Mouse (Mus musculus): ENCODE data around the gene Sh3d21.
"Not testable (repeated sequence)": the region's sequence is repeated elsewhere in the genome, so short reads cannot be mapped to it uniquely, and the experiment has no call there.

Sh3d21 gene

DNA sequence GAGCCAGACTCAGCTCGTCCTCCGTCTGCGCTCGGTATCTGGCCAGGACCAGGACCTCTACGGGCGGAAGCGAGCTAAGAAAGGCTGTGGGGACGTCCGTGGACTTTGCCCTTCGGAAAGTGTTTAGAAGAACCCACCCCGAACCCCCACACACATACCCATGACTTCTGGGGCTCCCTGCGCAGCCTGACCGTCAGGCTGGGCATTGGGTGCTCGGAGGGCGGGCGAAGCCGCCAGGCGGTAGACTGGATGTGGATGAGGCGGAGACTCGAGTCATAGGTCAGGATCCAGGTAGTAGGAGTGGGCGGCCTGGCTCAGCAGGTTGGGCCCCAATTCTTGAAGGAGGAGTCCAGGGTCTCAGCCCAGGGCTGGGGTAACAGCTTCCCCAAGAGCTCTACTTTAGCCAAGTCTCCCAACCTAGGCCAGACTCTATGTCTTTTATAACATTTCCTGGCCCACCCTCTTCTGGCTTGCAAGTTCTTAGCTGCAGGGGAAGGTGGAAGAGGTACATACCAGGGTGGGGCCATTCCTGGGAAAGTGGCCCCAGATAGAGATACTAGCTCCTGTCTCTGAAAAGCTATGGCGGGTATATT, at the start of gene Sh3d21:
Gene Sh3d21 (minus strand): TSS at position 425 of the 593 bp plus-strand sequence.
- no peak for DNase-seq (ENCODE audit: low read depth, low spot score)

- no peak for DNase-seq (ENCODE audit: low read depth, low spot score)
Measured at GRCm38 (mm10) chr4:126207081-126207480, 43.8 kb upstream of the Sh3d21 start.

DNA sequence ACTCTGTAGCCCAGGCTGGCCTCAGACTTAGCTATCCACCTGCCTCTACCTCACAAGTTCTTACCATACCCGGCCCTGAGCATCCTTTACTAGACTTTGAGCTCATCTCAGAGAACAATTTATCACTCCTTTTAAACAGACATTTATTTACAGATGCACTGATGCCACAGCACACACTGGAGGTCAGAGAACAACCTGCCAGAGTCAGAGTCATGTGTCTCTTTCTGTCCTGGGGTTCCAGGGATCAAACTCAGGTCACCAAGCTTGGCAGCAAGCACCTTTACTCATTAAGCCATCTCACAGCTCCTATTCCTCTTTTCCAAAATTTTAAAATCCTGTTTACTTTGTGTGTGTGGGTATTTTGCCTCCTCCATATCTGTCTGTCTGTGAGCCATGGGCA, 42.1 kb upstream of the Sh3d21 start:
- DNase-seq (ENCODE audit: low read depth, low spot score): no peak

GRCm38 (mm10) chr4:126204661-126205230, 41.5 kb upstream of the Sh3d21 start:
- no peak for DNase-seq (ENCODE audit: low read depth, low spot score)

- no peak for DNase-seq (ENCODE audit: low read depth, low spot score)
Measured at GRCm38 (mm10) chr4:126204016-126204415, 40.7 kb upstream of the Sh3d21 start.

DNA sequence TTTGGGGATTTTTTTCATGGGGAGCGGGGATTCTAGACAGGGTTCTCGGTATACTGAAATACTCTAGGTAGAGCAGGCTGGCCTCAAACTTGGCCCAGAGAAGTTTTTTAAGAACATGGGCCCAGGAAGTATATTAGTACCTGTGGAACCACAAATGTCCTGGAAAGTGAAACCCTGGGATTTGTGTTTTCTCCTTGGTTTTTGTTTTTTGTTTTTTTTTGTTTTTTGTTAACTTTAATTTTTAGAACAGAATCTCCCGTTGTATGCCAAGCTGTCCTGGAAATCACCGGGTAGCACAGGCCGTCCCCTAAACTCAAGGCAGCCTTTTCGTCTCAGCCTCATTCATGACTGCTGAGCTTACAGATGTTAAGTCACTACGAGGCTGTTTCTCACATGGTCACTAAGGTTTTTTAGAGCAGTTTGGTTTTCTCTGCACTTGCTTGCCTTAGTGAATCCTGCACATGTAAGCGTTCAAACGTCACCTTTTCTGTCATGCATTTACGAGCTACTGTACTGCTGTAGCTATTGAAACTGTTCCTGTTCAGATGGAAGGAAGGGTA, 40.1 kb upstream of the Sh3d21 start:
- no peak for DNase-seq (ENCODE audit: low read depth, low spot score)

DNA sequence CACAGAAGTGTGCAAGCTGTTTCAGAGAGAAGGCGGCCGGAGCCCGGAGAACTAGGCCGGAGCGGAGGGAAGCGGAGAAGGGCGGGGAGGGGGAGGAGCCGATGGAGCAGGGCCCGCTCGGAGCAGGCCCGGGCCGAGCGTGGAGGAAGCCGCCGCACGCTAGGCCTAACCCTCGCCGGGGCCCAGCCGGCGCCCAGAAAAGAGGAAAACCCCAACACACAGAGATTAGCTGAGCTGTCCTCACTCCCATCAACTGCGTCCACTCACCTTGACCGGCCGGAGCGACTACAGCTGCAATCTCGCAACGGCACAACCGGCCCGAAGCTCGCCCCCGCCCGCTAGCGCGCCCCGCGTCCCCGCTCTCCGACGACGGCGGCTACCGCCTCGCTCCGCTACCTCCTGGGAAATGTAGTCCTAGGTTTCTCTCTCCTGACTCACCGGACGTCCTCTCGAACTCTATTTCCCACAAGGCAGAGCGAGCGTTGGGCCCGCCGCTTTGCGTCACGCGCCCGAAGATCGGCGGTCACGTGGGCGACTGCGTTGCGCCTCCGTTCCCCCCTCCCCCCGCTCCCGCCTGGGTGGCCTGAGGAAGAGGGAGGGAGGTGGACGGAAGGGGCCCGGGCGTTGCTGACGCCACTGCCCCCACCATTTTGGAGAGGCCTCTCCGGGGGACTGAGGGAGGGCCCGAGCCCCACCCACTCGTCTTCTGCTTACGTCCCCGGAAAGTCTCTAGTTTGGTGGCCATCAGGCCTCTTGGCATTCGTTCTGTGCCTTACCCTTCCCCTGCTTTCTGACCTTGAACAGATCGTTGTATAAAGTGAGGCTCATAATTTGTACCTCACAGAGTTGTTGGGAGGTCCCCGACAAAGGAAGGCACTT, 39.3 kb upstream of the Sh3d21 start, which contains the start of gene Thrap3:
Gene Thrap3 (minus strand): TSS at position 458 of the 879 bp plus-strand sequence.
- DNase-seq (ENCODE audit: low read depth, low spot score): peak; percentile 97

- no peak for DNase-seq (ENCODE audit: low read depth, low spot score)
Measured at GRCm38 (mm10) chr4:126201514-126202302, 38.4 kb upstream of the Sh3d21 start.

- DNase-seq (ENCODE audit: low read depth, low spot score): no peak
Measured at GRCm38 (mm10) chr4:126200656-126201055, 37.4 kb upstream of the Sh3d21 start.

DNA sequence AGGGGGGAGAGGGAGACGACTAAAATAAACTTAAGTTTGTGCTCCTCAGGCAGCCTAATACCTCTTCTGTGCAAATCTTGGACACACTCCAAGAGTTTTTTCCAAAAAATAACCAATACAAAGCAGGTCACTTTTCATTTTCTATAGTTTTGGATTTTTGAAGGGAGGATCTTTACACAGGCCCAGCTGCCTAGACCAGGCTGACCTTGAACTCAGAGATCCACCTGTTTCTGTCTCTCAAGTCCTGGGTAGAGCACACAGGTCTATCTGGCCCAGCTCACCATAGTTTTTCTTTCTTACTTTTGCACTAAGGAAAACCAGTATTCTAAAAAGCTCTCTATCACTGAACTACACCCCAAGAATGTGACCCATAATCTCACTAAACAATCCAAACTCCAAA, 36.7 kb upstream of the Sh3d21 start:
- no peak for DNase-seq (ENCODE audit: low read depth, low spot score)

DNA sequence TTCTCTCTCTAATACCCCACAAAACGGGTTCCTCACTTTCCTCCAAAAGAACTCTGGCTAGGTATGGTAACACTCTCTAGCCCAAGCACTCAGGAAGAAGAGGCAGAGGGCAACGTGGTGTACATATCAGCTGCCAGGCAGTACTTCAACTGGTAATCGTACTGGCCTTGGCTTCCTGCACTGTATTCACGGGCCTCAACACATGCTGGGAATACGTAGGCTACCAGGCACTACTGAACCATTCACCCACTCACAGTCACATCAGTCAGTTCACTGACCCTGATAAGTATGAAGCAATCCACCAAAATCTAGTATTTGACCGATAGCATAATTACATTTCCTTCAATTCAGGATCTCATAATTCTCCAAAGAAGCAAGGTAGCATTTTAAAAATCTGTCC, 36.3 kb upstream of the Sh3d21 start:
- no peak for DNase-seq (ENCODE audit: low read depth, low spot score)

DNA sequence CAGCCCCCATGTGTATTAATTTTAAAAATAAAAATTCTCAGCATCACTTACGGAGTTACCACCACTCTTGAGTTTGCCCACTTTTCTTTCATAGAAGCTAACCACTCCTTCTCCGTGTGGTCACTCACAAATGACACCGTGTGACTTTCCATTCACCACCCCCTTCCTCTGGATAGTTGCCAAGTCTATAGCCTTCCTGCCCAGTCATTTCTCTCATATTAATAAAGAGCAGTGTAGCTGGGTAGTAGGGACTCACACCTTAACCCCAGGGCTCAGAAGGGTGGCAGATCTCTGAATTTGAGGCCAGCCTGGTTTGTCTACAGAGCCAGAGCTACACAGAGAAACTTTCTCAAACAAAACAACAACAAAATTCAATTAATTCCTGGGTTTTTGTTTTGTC, 34.2 kb upstream of the Sh3d21 start:
- no peak for DNase-seq (ENCODE audit: low read depth, low spot score)

DNA sequence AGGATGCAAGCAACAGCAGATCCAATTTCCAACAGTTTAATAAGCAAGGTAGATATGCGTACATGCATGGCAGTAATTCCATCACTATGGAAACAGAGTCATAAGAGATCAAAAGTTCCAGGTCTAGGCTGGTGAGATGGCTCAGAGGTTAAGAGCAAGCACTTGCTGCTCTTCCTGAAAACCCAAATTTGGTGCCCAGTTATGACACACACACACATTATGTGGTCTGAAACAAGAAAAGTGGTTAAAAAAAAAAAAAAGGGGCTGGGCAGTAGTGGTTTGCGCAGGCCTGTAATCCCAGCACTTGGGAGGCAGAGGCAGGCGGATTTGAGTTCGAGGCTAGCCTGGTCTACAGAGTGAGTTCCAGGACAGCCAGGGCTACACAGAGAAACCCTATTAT, 31.6 kb upstream of the Sh3d21 start:
- DNase-seq (ENCODE audit: low read depth, low spot score): no peak

DNA sequence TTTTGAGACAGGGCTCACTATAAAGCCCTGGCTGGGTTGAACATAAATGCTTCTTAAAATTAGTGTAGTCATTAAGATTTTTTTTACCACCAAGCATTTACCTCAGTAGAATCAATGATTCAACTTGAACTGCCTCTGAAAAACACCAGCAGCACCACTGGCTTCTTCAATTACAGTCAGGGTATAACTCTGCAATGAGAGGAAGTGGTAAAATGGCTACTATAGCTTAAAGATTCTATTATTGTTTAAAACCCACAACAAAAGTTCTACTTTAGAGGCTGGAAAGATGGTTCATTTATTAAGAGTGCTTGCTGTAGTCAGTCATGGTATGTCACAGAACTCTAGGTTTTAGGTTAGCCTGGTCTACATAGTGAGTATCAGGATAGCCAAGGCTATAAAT, 30.9 kb upstream of the Sh3d21 start:
- DNase-seq (ENCODE audit: low read depth, low spot score): no peak

DNA sequence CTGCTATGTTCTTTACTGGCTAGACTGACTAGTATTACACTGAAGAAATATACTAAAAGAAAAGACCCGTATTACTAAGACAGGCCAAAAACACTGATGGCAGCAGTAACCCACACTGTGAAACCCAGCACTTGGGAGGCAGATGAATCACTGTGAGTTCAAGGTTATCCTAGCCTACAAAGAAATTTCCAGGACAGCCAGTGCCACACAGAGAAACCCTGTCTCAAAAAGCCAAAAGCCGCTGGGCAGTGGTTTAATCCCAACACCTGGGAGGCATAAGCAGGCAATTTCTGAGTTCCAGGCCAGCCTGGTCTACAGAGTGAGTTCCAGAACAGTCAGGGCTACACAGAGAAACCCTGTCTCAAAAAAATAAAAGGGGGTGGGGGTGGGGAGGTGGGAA, 27.3 kb upstream of the Sh3d21 start:
- DNase-seq (ENCODE audit: low read depth, low spot score): no peak

- no peak for DNase-seq (ENCODE audit: low read depth, low spot score)
Measured at GRCm38 (mm10) chr4:126187096-126187495, 23.8 kb upstream of the Sh3d21 start.

DNA sequence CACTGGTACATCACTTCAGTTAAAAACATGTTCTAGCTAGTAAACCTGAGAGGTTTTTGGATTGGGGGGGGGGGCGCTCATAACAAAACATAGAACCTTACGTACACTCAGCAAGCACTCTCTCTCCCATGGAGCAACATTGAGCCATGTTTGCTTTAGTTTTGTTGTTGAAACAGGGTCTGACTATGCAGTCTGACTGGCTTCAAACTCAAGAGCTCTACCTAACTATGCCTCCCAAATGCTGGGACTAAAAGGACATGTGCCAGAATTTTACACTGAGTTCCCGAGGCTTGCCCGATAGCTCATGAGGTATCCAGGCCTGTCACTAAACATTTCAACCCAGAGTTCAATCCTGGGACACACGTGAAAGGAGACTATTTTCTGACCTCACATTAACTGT, 19.7 kb upstream of the Sh3d21 start:
- no peak for DNase-seq (ENCODE audit: low read depth, low spot score)

GRCm38 (mm10) chr4:126181170-126181957, 18.1 kb upstream of the Sh3d21 start:
- DNase-seq (ENCODE audit: low read depth, low spot score): no peak

DNA sequence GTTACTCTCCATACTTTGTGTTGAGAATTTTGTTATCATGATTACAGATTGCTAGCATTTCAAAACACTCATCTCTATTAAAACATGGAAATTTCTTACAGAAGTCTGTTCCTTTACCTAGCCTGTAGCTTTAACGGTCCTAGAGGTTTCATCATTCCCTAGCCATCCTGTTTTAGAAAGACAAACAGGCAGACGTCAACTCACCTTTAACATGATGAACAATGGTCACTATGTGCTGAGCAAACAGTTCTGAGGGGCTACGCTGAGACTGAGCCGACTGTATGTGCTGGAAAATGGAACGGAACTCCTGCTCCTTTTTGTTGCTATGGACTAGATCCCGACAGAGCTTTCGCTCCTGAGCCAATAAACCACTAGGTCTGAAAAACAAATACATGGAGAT, 12.7 kb upstream of the Sh3d21 start:
- DNase-seq (ENCODE audit: low read depth, low spot score): not testable (repeated sequence)

DNA sequence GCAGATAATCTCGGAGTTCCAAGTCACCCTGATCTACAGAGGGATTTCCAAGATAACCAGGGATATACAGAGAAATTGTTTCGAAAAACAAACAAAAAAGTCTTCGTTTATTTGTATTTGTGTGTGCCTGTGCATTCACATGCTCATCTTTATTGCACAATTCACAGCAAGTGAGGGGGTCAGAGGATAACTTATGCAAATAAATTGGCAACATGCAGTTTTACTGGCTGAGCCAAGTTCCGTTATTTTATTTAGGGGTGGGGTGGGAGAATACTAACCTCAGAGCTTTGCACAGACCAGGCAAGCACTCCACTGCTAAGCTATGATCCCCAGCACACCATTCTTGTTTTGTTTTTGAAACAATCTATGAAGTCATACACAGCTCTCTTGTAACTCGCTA, 10.5 kb upstream of the Sh3d21 start:
- DNase-seq (ENCODE audit: low read depth, low spot score): no peak

DNA sequence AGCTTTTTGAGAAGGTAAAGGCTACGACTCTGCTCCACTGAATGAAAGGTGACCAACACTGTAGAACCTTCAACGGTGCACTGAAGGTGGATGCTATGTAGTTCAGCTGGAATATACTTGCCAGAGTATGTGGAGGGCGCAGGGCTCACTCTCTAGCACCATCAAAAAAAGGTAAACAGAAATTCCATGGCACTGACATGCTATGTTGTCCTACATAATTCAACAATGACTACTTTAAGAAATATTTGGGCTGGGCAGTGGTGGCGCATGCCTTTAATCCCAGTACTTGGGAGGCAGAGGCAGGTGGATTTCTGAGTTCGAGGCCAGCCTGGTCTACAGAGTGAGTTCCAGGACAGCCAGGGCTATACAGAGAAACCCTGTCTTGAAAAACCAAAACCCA, 7.4 kb upstream of the Sh3d21 start:
- not testable (repeated sequence) for DNase-seq (ENCODE audit: low read depth, low spot score)

All from brain, embryonic 18.5 days (tissue).